Mouse (Mus musculus) bone marrow, adult 2 months (tissue): ENCODE results near the gene Fkbp2.

ENCODE experiments used
- CTCF ChIP-seq: fragments of 200-500 bp; IDR thresholded peaks from 2 replicates; pipeline ENCODE4 v1.5.1; 2011; ENCODE audit warnings: low read length, control low read depth; ENCODE audit not compliant: control insufficient read depth, insufficient read depth
- POLR2A ChIP-seq: fragments of 200-500 bp; IDR thresholded peaks from 2 replicates; pipeline ENCODE4 v1.6.1; 2011; ENCODE audit warnings: low read depth, mild to moderate bottlenecking, control low read depth, low read length, borderline replicate concordance; ENCODE audit not compliant: control insufficient read depth

- TF ChIP-seq POLR2A (no peak; the same call in 1 of the 2 replicates), CTCF (no peak)
Measured at GRCm38 (mm10) chr19:7017541-7018457, 37.5 kb upstream of the Fkbp2 start.
